Mouse (Mus musculus) retina, postnatal 1 day (tissue): ENCODE measurements at regions not wholly inside any gene's neighbourhood (a gene's known extent, or its start where the extent isn't known, plus 50 kb on each side); places are given as distances from the start of the nearest gene placed in this dataset.

Experiments used
- DNase-seq: peaks from one replicate; pipeline ENCODE4 v3.0.0-alpha.2; 2012

- no peak for DNase-seq
Observed at GRCm38 (mm10) chr11:24226755-24227154, 148.9 kb downstream of the Bcl11a start.

DNA sequence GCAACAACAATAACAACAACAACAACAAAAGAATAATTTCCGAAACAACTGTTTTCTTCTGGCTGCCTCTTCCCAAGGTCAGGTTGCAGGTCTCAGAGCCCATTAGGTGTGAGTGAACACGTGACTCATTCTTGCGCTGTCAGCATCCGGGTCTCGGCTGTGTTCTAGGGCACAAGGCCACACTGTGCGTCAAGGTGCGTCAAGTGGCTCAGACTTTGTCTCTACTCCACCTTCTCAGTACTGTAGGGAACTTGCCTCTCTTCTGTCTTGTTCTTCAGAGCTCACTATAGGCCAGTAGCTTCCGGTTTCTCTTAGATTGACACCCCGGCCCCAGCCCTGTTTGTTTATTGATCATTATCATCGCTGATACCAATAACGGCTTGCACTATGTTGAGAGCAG lies 155.5 kb downstream of the Bcl11a start:
- DNase-seq: no peak

DNA sequence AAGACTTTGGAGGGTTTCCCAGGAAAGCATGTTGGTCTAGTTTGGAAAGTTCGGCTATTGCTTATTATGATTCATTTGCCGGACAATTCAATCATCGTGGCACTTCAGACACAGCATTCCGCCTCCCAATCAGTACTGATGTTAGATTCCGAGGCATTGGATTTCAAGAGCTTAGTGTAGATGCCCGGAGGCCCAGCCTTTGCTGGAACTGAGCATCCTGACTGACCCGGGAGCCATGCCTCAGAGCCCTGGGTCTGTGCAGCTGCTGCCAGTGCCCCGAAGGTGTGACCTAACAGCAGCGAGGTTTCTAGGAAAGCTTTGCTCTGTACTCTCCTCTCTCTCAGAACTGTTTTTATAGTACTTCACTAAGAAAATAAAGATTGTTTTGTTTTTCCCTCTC lies 156.0 kb downstream of the Bcl11a start:
- DNase-seq: no peak

DNA sequence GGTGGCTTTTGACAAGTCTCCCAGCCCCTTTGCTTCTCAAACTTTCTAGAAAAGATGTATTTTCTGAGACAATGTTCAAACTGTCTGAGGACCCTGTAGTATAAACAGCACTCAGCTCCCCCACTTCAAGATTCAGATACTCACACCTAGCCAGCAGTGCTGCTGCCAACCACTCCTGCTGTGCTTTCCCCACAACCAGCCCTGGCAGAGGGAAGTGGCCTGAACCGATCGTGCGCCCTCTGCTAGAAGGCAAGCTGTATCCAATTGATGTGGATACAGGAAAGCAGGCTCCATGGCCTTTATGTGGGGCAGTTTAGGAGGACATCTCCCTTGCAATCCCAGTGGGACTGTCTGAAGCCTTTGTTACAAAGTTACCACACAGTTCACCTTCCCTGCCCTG lies 156.6 kb downstream of the Bcl11a start:
- DNase-seq: no peak

DNA sequence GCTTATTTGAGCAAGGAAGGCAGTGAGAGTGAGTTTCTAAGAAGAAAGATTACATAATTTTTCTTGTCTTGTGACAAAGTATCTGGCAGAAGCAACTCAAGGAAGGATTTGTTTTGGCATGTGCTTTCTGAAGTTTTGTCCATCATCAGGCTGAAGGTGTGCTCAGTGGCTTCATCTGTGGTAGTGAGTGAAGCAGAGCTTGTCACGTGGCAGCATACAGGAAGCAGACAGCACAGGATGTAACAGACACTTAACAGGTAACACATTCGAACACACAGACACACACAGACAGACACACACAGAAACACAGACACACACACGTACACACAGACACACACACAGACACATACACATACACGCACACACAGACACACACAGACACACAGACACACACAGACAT lies 157.5 kb downstream of the Bcl11a start:
- no peak for DNase-seq

DNA sequence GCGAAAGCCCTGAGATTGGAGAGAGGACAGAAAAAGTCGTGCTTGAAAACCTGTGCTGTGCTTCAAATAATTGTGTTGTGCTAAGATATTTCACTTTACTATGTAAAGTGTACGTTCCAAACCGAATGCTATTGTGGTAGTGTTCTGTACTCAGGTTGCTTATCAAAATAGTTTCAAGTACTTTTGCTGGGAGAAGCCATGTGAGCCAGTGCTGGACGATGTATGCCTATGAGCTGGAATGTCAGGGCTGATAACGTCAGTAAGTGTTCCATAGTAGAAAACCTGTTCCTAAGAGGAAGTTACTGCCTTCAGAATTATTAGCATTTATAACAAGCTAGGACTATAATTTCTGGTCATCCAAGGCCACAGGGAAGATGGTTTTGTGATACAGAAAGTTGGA lies 161.8 kb downstream of the Bcl11a start:
- DNase-seq: no peak

DNA sequence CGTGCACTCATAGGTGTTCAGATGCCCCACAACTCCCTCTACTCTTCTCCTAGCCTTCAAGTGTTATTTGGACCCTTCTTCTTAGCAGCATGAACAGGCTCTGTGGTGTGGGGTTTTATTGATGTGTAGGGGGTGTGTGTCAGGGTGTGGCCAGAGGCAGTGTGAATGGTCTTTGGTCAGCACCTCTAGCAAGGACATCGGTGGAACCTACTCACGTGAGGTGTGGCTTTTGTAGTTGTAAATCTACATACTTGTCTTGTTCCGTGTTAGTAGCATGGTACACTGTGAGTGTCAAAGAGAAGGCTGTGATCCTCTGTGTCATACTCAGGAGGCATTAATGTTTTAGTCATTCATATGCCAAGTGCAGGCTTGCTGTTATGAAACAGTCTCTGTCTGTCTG lies 164.2 kb downstream of the Bcl11a start:
- DNase-seq: no peak

- peak; percentile 19 for DNase-seq
Observed at GRCm38 (mm10) chr11:24242888-24243287, 165.0 kb downstream of the Bcl11a start.

DNA sequence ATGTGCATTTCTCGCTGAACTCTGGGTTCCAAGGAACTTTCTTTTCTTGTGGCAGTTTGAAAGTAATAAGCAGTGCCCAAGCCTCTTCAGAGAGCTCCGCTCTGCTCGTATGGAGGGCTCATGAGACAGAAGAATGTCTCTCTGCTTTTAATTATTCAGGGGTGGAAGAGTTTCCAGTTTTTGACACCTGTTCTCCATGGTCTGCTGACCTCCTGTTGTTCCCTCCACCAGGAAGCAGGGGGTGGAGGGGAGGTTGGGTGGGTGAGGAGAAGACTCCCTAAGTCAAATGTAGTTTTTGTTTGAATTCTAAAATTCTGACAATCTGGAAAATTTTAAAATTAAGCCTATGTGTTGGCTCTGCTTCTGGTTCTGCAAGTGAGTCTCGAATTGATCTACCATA lies 167.5 kb downstream of the Bcl11a start:
- no peak for DNase-seq

DNA sequence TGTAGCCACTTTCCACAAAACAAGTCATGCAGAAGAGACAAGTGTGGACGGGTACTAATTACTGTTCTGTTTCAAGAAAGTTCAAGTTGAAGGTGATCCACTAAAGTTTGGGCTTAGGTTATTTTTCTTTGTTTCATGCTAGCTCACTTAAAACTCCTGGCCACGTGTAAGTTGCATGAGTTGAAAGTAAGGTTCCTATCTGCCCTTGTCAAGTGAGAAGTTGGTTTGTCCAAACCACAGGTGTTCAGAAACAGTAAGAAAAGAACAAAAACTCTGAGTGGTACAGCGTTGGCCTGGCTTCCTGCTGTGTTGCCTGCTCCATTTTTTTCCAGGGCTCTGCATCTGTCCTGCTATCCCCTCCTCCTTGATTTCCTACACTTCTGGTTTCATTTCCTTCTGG lies 168.5 kb downstream of the Bcl11a start:
- no peak for DNase-seq

- DNase-seq: no peak
Observed at GRCm38 (mm10) chr11:24247285-24247684, 169.4 kb downstream of the Bcl11a start.

- DNase-seq: no peak
Observed at GRCm38 (mm10) chr11:24251516-24251915, 173.7 kb downstream of the Bcl11a start.

GRCm38 (mm10) chr11:24255201-24256060 lies 177.6 kb downstream of the Bcl11a start:
- DNase-seq: no peak

DNA sequence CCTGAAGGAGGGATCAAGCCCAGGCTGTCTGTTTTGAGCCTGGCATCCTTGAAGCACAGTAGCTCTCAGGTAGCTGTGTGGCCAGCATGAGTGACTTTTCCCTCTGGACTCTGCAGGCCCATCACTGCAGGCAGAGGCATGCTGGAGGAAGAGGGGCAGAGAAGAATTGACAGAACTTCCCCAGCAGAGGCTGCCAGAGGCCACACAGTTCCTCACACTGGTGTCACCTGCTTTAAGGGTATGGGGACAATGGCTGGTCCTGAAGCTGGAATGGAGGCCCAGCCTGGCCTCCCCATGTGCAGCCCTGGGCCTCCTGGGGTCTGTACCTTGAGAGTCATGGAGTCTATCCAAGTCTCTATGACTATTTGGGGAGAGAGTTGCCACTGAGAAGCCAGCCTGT lies 179.9 kb downstream of the Bcl11a start:
- no peak for DNase-seq

- DNase-seq: no peak
Observed at GRCm38 (mm10) chr11:24258340-24258739, 180.5 kb downstream of the Bcl11a start.

GRCm38 (mm10) chr11:24259668-24260067 lies 181.8 kb downstream of the Bcl11a start:
- DNase-seq: no peak

GRCm38 (mm10) chr11:24269046-24269445 lies 191.2 kb downstream of the Bcl11a start:
- no peak for DNase-seq

GRCm38 (mm10) chr11:24281628-24282027 lies 203.8 kb downstream of the Bcl11a start:
- DNase-seq: no peak

DNA sequence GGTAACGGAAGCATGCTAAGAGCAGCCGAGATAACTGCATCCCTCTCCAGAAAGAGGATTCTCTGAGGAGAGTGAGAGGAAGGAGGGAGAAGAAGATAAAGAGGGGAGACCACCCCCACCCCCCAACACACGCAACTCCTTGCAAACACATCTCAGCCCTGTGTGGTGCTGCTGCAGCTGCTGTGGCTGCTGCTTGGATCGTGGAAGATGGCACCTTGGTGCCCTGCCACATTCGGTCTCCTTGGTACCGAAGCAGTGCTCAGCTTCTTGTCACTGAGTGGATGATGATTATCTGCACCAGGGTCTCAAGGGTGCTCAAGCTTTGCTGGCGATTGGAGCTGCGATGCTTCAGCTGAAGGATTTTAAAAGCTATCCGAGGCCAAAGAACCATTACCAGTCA lies 204.7 kb downstream of the Bcl11a start:
- DNase-seq: no peak

GRCm38 (mm10) chr11:24286129-24287108 lies 208.6 kb downstream of the Bcl11a start:
- peak; percentile 79 for DNase-seq

DNA sequence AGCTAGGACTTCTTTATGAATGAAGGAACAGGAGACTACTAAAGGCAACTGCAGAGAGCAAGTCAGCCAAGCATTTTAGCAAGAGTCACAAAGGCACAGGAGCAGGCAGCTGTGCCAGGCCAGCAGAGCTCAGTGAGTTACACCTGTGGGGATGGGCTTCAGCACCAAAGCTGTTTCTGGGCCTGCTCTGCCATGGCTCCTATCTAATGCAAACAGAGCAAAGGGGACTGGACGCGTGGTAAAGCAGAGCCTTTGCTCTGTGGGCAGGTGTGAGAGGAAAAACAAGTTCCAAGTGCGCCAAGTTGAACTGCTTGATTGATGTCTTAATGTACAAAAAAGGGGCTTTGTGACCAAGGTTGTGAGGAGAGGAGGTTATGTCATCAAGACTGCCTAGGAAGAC lies 215.4 kb downstream of the Bcl11a start:
- DNase-seq: no peak

DNA sequence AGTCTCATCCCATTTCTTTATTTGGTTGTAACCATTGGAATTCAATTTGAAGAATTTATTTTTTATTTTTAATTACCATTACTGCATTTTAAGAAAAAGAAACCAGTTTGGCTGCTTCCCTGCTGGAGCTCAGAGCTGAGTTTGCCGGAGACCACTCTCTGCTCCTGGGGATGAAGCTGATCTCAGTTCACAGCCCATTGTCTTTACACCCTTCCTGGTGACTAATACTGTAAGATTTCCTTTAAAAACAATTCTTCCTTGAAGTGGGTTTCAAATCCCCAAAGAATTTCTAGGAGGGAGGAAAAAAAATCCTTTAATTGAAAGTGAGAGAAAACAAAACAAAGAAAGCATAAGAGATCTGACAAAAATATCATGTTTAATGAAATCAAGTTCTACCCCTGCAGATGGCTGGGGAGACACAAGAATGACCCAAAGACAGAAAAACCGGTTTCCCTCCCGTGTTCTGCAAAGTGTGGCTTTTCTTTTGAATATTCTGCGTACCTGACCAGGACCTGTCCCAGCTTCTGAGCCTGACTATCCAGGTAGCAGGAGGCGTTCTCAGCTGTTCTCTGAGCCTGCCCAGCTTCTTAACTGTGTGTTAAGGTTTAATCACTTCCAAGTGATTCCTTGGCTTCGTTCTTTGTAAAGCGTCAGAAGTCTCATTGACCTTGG lies 216.1 kb downstream of the Bcl11a start:
- no peak for DNase-seq
